In the genomic region with DNA sequence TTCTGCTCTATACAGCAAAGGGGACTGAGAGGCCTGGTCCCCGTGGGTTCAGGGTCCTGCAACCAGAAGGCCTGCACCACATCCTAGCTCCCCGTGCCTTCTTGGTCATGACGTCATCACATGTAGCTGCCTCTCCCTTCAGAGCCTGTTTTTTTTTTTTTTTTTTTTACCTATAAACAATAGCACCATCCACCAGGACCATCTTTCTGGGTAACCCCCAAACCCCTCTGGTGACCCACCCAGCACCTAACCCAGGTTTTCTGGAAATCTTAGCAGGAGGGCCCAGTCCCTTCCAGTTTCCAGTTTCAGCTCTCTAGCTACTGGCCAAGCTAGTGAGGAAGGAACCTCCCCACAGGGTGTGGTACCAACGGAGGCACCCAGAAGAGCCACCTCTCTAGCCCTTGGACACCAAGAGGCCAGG, we compare ENCODE assay signal across 1 mouse cellular context.
TF ChIP-seq lines count a peak whose summit lies in the region.

No protein-coding gene starts in this region.

TF ChIP-seq in CH12.LX, 34 proteins besides CTCF, POLR2A, EP300 and RAD21 (continued from another document):
- peak; percentile 76 for TF ChIP-seq ZNF384 (IDR thresholded peaks at IDR 0.05; ENCODE audit: low read depth, low read length)
- 0 out of 2 replicates have a peak, but pooled peaks have one; percentile 3 for TF ChIP-seq IRF4 (IDR thresholded peaks at IDR 0.05; ENCODE audit: low read depth, low read length)
- no peak for TF ChIP-seq TBP (conservative IDR thresholded peaks at IDR 0.05; ENCODE audit: low read depth, low read length)
